Mouse (Mus musculus): ENCODE results near the gene Sptbn1.

DNA sequence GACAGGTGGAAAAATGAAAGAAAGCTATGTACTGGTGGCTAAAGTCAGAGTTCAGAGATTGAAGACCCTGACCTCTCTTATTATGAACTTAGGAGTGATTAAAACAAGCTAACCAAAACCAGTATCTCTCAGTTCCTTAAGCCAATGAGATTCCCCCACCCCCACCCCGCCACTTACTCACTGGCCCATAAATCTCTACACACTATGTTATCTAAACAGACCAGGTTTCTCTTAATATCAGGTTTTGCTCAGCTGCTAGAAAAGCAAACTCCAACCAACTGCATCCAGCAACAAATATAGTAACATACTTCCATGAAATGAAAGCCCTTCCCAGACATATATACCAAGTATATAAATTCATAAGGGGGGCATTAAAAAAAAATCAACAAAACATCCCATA lies 73.2 kb downstream of the Sptbn1 start:
- TF ChIP-seq CTCF (IDR thresholded peaks at IDR 0.05; ENCODE audit: borderline replicate concordance, extremely low read depth, insufficient read depth, insufficient read length) (no peak), POLR2A (IDR thresholded peaks at IDR 0.05; ENCODE audit: borderline replicate concordance, extremely low read depth, insufficient read depth, insufficient read length, poor library complexity, severe bottlenecking) (no peak)
